Mouse (Mus musculus): ENCODE data around the gene Clcn1.
A peak's percentile ranks its signal among the peaks of the same experiment; 100 is the strongest.

The Clcn1 gene

GRCm38 (mm10) chr6:42299362-42299761 lies 12.9 kb downstream of the Clcn1 start:
- DNase-seq (ENCODE audit: low read depth, low spot score), result no peak

DNA sequence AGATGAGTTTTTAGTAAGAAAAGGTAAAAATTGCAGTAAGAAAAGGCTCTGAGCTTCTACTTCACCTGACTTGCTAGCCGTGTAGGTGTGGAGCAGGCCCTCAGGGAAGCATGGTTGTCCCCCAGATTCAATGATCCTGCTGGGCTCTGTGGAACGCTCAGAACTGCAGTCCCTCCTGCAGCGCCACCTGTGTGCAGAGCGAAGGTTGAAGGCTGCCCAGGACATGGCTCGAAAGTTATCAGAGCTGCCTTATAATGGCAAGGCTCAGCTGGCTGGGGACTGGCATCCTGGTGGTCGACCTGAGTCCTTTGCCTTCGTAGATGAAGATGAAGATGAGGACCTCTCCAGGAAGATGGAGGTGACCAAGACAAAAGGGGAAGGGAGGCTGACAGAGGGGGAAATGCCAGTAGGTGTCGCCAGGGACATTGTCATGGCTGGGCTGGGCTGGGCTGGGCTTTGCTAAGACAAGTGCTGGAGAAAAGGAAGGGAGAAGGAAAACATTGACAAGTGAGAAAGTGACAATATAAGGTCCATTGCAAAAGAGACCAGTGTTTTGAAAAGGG lies 23.4 kb downstream of the Clcn1 start:
- no peak for DNase-seq (ENCODE audit: low read depth, low spot score)

DNA sequence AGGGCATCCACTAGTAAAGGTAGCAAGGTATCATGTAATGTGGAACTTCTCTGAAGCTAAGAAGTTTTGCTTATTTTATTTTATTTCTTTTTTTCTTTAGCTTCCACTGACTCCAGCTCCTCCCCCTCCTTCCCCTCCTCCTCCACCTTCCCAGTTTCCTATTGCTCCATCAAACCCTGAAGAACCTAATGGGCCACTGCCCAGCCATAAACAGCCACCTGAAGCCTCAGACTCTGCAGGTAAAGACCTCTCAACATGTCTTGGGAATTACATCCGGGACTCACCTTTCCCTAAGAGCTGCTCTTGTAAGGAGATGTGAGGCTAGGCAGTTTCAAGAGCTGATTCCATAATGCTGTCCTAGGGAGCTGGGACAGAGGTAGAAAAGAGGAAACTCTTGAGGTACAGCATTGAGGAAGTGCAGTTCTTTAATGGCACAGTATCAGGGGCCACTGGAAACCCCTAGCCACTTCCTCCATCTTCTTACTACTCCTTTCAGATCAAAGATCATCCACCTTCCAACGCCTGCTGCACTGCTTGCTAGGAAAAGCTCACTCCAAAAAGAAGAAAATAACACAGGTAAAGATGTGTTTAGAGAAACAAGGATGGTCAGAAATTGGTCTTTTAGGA lies 24.1 kb downstream of the Clcn1 start:
- no peak for DNase-seq (ENCODE audit: low read depth, low spot score)

DNA sequence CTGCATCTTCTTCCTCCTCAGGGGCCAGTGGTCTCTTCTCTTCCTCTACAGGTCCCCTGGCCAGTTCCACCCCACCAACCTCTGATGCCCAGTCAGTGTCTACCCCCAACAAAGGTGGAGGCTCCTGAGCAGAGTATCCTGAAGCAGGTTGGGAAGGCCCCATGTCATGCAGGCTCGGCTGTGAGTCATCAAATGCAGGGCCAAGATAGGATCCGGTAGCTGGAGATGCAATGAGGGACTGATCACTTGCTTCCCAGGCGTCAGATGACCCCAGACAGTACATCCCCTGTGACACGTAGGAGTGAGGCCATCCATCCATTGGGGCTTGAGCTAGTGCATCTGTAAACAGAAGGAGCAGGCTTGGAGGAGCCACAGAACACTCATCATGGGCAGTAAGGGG lies 31.8 kb downstream of the Clcn1 start:
- no peak for DNase-seq (ENCODE audit: low read depth, low spot score)

GRCm38 (mm10) chr6:42323371-42324066 lies 37.0 kb downstream of the Clcn1 start:
- DNase-seq (ENCODE audit: low read depth, low spot score), result no peak

DNA sequence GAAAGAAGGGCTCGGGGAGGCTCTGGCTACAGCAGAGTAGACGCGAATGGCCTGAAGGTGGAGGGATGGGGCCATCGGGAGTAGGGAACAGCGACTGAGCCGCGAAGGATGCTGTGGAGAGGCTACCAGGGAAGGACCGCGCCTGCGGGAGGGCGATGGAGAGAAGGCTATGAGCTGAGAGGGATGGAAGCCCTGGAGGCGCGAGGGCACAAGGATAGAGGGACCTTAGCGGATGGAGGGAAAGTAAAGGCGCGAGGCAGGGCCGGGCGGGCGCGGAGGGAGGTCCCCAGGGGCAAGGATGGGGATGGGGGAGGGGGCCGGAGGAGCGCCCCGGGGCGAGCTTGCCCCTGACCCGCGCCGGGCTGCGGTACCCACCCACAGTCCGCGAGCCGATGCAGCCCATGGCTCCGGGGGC lies 37.6 kb downstream of the Clcn1 start:
- DNase-seq (ENCODE audit: low read depth, low spot score), result no peak

GRCm38 (mm10) chr6:42324482-42325267 lies 38.2 kb downstream of the Clcn1 start, which contains the start of gene Fam131b:
Fam131b (minus strand) TSS chr6:42324643.
- DNase-seq (ENCODE audit: low read depth, low spot score), result peak; percentile 63

DNA sequence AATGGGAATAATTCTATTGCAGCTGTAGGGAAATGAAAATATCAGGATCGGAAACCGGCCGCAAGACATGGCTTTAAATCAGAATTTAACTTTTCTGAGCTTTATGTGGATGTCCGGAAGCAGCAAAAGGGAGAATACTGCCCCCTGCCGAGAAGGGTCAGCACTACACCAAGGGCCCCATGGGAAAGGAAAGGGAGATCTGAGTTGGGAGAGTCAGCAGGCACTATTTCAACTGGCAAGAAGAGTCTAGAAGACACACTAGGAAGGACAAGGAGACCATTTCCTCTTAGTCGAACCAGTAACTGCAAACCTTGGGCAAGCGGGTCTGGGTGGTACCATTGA lies 38.8 kb downstream of the Clcn1 start:
- peak; percentile 74 for DNase-seq (ENCODE audit: low read depth, low spot score)

DNA sequence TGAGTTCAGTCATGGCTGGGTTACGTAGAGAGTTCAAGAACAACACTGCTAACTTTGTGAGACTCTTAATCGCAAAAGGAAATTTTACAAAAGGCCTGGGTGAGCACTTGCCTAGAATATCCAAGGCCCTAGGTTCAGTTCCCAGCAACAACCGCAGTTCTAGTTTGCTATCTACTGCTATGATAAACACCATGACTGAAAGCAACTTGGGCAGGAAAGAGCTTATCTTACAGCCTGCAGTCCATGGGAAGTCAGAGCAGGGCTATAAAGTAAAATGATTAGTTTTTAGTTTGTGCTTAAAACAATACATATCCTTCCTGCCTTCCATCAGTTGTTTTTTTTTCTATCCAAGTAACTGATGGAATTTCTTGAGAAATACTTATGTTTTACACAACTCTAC lies 40.0 kb downstream of the Clcn1 start:
- no peak for DNase-seq (ENCODE audit: low read depth, low spot score)

- no peak for DNase-seq (ENCODE audit: low read depth, low spot score)
Measured at GRCm38 (mm10) chr6:42328757-42329156, 42.3 kb downstream of the Clcn1 start.

- DNase-seq (ENCODE audit: low read depth, low spot score), result no peak
Measured at GRCm38 (mm10) chr6:42330216-42330615, 43.7 kb downstream of the Clcn1 start.

DNA sequence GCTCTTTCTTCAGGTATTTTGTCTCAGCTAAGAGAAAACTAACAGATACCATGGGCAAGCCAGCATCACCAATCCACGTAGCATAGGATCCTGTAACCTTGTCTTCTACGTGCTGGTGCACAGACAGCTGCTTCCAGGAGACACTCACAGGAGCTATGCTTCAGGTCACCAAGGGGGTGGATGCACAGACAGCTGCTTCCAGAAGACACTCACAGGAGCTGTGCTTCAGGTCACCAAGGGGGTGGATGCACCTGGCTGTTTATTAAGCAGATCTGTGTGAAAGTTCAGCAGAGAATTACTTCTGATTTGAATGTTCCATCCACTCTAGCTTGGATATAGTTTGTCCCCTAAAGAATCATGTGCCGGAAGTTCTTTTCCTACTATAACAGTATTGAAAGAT lies 44.5 kb downstream of the Clcn1 start:
- DNase-seq (ENCODE audit: low read depth, low spot score), result no peak

DNA sequence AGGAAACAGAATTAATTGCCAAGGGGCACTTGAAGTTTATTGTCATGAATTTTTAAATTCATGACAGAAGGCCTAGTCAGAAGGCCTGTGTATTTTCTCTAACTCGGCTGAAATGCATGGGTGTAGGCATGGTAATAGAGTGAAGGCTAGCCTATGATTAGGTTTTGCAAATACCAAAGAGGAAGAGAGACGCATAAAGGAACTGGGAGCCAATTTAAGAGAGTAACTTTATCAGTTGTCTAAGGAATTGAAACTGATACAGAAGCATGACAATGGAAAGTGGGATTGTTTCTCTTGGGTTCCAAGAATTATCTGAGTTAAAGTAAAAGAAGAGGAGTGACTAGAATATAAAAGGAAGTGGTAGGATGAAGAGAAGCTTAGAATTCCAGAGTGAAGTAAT lies 52.7 kb downstream of the Clcn1 start:
- no peak for DNase-seq (ENCODE audit: low read depth, low spot score)

DNA sequence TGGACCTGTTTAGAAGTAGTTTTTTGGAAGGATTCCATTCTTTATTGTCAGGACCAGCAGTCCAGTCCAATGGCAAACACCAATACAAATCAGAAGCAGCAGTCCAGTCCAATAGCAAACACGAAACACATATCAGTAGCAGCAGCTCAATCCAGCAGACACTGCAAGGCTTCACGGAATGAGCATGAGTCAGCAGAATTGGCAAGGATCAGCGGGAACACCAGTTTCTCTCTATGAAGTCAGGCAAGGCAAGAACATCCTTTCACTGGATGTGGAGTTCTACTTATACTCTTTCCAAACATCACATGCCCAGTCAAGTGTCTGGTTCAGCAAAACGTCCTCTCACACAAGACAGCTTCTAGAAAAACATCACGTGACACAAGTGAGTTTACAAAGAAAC lies 53.5 kb downstream of the Clcn1 start:
- no peak for DNase-seq (ENCODE audit: low read depth, low spot score)

- DNase-seq (ENCODE audit: low read depth, low spot score), result no peak
Measured at GRCm38 (mm10) chr6:42342171-42342570, 55.7 kb downstream of the Clcn1 start.

DNA sequence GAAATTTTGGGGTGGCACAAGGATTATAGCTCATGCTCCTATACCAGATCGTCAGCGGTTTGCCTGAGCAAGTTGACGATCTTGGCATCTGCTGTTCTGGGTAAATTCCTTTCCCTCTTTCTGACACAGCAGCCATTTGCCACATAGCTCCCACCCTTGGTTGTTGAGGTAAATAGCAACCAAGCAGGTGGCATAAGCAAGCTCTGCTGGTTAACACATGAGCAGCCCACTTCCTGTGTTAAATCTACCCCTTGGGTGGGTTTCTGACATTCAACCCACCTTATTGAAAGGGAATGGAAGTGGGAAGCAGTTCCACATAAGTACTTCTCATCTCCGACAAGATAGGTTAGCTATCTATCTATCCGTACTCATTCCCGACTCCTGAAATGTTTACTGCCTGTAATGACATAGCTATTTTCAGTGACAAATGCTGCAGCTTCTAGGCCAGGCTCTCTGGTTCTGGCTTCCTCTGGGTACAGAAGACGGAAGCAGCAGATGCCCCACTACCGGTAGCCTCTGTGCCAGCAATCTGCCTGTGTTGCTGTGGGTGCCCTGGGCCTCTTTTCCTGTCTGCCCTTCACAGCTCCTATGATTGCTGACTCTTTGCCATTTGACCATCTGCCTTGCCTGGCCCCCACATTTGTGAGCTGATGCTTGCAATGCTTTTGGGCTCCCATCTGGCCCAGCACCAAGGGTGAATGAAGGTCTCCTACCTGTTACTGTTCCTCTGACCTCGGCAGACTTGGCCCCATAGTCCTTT lies 57.1 kb downstream of the Clcn1 start:
- peak; percentile 58 for DNase-seq (ENCODE audit: low read depth, low spot score)

- no peak for DNase-seq (ENCODE audit: low read depth, low spot score)
Measured at GRCm38 (mm10) chr6:42344255-42344654, 57.8 kb downstream of the Clcn1 start.

DNA sequence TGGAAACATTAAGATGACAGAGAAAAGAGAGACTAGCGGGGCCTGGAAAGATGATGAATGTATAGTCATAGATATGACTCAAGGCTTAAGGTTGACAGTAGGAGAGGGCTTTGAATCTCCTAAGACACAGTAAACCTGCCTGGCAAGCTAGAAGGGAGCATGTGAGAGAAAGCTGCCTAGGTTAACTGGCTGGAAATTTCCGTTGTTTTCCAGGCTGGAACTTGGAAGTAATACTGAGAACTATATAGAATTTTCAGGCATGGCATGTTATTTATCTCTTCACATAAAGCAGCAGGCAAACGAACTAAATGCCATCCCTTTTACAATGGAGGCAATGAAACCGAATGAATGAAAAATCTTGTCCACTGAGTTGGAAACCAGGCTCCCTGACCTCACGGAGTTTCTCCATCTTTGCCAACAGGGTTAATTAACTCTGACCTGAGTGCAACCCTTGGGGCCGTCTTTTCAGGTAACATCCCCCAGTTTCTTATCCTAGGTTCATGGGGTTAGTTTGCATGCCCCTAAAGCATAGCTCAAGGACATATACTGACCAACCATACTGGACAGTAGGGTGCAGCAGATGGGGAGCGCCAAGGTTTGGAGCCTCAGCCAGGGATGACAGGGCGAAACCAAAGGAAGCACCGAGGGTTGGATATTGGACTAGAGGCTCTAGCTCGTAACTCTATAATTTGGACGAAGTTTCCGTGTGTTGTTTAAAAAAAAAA lies 62.0 kb downstream of the Clcn1 start:
- DNase-seq (ENCODE audit: low read depth, low spot score), result no peak

GRCm38 (mm10) chr6:42349006-42349425 lies 62.5 kb downstream of the Clcn1 start:
- peak; percentile 74 for DNase-seq (ENCODE audit: low read depth, low spot score)

- DNase-seq (ENCODE audit: low read depth, low spot score), result peak; percentile 90
Measured at GRCm38 (mm10) chr6:42349426-42350020, 63.0 kb downstream of the Clcn1 start, which contains the start of gene Zyx. Zyx (plus strand) TSS chr6:42349630.
